Mouse (Mus musculus) left cerebral cortex, adult 18-20 months (tissue): ENCODE results near the gene Bricd5. TPM values are rescaled to one million over a fixed set of nuclear protein-coding genes. Genes with fewer than 3 reads are reported as not detected.
"Not testable (repeated sequence)": the region's sequence is repeated elsewhere in the genome, so short reads cannot be mapped to it uniquely, and the experiment has no call there.

ENCODE experiments used
- DNase-seq, 2 experiments: peaks; one replicate each; pipeline ENCODE4 v3.0.0; 2021 to 2022; ENCODE audit warnings: low spot score in 2 of 2, mixed read lengths in 1 of 2
- long read RNA-seq, 2 experiments: library from polyadenylated mRNA; stranded (forward); transcript quantifications; one replicate each; pipeline ENCODE4 v2.0.0; 2021
- total RNA-seq, 2 experiments: library from RNA; stranded (reverse); gene quantifications; 2 replicates each; pipeline ENCODE4 v1.2.3; 2021

Gene Bricd5
- total RNA-seq = 1 to 10 TPM; 2.0 to 2.1 TPM
- long read RNA-seq, experiment 1 = 0 reads
- long read RNA-seq, experiment 2, partial matches to known transcripts = 0 of 3 reads
- long read RNA-seq, experiment 2, other reads (novel, unspliced or antisense) = 2 of 3 reads

DNA sequence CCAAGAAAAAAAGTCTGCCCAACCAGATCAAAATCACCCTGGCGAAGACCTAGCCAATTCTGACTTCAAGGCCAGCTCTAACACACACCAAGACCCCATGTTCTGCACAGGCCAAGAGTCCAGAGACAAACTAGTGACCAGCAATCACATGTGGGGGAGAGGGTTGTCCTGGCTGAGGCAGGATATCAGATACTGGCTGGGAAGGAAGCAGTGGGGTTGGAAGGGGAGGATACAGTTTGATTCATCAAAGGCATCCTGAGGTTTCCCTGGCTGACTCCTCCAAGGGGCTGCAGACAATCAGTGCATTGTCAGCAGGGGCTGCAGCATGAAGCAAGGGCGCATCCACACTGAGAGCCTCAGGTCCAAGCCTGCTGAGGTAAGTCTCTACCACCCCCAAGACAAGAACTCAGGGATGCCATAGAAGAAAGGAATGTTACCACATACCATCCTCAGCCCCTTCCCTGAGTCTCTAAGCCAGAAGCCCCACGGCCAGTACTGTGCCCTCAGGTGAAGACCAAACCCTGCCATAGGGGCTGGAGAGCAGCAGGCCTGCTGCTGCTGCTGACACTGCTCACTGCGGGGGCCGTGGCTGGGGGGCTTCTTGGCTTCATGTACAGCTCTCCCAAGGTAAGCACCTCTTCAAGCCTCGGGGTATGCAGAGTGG is at the start of gene Bricd5:
Gene Bricd5 (plus strand): TSS at position 273 of the 664 bp plus-strand sequence.
- DNase-seq = no peak

DNA sequence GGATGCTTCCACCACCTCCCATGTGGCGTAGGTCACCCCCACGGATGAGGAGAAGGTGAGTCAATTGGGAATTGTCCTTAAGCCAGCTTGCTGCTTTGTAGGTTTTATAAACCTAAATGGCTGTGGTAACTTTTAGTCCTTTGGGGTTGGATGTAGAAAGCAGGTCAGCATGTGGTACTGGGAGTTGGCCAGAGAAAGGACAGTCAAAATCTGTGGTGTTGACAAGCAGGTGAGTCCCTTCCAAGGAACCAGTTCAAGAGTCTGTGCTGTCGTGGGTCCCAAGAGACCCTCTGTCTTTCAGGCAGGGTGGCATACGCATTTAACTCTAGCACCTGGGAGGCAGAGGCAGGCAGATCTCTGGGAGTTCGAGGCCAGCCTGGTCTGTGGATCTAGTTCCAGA is 49.2 kb upstream of the Bricd5 start:
- DNase-seq = no peak

DNA sequence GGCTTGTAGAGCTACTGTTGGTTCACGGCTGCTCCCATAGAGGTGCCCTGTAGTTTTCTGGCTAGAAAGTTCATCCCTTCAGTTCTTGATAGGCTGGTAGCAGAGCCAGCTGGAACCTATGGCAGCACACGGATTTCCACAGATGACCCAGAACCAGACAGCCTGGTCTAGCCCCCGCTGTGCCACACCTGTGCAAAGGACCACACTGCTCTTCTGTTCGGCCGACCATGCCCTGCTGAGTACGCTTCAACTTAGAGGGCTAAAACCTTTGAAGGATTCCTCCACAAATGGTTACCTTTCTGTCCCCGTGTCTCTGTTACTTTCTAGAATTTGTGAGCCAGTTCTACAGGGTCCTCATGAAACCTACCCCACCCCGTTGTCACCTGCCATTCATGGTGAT is 48.4 kb upstream of the Bricd5 start:
- DNase-seq = not testable (repeated sequence)

DNA sequence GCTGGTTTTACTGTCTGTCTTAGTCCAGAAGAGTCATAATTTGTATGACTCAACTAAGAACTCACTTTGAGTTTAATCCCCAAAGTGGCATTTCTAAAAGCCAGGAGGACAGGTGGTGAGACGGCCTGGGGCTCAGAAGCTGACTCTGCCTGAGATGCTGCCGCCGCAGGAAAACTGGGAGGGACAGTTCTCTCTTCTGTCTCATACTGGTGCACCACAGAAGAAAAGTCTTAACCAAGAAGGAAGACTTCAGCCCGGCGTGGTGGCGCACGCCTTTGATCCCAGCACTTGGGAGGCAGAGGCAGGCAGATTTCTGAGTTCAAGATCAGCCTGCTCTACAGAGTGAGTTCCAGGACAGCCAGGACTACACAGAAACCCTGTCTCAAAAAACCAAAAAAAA is 47.8 kb upstream of the Bricd5 start:
- DNase-seq = no peak

DNA sequence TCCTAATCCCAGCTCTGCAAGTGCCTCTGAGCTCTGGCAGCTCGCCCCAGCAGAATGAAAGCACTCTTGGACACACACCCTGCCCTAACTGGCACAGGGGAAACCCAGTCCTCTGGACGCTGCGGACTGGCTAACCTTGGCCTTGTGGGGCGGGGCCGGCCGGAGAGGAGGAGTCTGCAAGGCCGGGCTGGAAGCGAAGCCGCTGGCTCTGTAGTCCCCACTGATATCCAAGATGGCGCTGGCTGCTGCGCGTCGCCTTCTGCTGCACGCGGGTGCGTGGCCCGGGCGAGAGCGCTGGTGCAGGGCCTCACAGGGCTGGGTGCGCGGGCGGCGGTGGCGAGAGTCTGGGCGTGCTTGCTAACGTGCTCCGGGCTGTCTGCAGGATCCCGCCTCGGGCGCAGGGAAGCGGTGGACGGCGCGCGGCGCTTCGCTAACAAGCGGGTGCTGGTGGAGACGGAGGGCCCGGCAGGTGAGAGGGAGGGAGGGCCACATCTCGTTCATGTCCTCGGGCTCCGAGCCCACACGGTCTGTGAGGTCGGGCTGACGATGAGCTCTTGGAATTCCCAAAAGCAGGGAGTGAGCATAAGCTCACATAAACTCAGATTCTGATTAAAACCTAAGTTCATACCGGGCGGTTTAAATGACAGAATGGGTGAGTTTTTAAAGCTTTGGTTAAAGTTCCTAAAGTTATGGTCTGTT is 47.1 kb upstream of the Bricd5 start, which contains the start of gene Eci1:
Gene Eci1 (plus strand): TSS at position 171 of the 699 bp plus-strand sequence.
- peak; percentile 85 to 88 for DNase-seq

DNA sequence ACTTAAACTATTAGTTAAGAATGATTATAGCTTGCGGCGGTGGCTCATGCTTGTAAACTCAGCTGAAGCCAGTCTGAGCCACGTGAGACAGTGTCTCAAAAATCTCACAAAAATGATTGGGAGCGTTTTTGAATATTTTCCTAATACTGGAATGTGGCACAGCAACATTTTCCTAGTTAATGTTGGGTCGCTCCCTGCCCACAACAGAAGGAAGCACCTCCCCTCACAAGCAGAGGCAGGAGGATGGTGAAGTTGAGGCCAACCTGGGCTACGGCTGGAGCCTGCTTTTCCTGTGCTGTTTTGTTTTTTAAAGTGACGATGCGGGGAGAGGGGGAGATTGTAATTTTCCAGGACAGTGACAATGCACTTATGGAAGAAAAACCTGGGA is 46.5 kb upstream of the Bricd5 start:
- no peak for DNase-seq

DNA sequence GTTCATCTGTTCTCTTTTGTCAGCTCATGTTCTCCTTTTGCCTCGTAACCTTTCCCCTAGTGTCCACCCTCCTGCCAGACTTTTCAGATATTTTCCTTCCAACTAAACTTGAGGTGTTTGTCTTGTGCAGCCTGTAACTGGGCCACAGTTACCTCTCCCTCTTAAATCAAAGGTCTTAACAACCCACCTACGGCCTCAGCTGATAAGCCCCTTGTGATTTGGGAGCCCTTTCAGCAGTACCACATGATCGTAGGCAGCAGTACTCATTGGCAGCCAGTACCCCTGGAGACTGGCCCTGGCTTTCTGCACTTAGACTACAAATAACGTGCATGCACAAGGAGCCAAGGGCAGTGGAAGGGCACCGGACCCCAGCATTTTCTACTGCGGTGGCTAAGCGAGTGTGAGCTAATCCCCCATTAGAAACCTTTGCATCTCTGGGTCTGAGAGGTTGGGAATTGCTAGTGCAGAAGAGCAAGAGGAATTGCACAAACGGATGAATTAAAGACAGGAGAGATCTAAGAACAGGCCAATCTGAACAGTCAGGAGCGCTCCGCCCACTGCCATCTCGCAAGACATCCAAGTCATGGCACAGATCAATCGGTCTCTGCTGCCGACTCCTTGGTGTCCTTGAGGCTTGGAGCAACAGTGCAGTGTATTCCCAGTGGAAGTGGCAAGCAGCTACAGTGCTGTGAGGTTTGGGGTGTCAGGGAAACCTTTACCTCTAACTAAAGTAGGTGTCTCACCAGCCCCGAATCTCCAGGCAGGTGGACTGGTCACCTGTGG is 44.3 kb upstream of the Bricd5 start:
- no peak for DNase-seq

DNA sequence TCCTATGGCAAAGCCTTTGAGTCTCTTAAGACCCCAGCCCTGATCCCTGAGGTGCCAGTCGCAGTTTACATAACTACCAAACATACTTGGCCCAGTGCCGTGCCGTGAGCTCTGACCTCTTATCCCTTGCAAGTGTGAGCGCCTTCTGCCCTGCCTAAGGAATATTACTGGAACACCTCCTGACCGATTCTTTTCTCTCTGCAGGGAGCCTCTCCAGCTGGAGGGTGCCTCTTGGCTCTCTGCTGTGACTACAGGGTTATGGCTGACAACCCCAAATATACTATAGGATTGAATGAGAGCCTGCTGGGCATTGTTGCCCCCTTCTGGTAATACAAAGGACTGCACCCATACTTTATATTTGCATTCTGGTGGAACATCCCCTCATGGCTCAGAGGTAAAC is 36.7 kb upstream of the Bricd5 start:
- peak in 1 of 2 experiments; percentile 29 for DNase-seq

DNA sequence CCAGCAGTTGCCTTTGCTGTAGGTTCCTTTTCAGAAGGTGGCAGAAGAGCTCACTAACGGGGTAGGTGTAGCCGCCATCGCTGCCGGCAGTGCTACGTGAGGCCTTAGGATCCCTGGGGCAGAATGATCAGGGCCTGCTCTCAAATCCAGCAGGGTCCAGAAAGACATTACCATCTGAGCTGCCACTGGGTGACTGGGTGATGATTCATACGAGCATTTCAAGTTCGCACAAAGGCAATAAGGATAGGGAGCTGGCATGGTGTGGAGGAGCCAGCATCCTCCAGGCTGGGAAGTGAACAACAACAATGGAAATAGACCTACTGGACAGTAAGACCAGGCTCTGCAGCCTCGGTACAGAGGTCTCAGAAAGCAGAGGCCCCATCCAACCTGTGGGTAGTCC is 33.3 kb upstream of the Bricd5 start:
- DNase-seq = no peak

DNA sequence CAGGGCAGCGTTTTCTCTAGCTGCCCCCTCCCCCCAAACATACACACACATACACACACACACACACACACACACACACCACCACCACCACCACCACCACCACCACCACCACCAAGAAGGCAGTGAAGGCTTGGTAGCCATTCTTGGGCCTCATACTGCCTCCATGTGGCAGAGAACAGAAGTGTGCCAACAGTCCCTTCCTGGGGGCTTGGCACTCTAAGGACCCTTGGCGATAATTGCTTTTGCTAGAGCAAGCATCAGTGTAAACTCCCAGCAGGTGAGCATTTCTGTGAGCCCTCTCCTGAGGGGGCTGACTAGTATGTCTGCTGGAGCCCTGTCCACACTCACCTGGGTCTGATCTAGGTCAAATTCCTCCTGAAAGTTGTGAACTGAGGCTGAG is 32.5 kb upstream of the Bricd5 start:
- DNase-seq = no peak

DNA sequence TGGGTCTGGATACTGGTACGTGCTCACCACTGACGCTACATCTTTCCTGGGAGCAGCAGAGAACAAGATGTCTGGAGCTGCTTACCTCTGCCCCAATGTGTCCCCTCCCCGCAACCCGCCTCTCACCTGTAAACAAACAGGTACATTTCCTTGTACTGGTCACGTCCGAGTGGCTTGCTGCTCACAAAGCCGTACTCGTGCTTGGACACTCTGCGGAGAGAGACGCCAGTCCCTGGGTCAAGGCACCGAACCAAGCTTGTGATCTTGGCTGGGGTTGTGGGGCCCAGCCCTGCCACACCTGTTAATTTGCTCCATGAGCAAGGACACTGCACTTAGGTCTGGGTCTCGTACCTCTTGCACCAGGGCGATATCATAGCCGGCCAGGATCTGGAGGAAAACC is 31.6 kb upstream of the Bricd5 start:
- DNase-seq = no peak

DNA sequence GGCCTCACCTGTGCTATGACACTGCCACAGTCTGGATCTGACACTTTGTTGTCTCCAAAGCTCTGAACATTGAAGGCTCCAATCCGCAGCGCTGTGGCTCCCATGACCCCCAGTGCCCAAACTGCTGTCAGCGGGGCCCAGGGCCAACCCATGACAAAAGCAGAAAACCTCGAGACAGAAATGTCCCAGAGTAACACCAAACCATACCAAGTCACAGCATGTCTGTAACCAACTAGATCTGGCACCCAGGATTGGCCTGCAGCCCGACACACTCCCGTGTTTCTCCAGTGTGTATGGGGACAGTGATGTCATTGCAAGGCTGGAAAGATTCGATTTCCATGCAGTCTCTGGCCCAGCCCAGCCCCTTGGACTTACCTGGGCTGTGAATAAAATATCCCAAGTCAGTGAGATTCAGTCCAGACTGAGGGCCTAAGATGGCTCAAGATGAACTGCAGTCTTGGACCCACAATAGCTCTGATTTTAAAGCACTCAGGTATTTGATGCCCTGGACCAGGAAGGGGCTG is 31.0 kb upstream of the Bricd5 start, which contains the start of gene Dnase1l2:
Gene Dnase1l2 (minus strand): TSS at position 474 of the 524 bp plus-strand sequence.
- DNase-seq = no peak

DNA sequence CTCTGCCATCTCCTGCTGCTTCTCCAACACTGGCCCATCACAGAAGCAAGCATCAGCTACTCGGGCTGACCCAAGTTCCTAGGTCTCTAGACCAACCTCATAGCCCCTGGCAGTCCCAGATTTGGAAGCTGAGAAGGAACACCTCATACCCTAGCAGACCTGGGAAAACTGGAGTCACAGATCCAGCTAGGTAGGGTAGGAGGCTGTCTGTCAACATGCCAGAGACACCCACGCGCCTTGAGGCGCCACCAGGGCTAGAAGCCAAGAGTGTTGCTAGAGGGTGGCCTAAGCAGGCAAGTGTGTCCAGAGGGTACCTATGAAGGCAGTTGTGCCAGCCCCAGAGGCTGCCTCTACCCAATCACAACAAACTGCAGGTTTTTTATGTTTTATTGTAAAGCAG is 30.3 kb upstream of the Bricd5 start:
- DNase-seq = peak; percentile 59

DNA sequence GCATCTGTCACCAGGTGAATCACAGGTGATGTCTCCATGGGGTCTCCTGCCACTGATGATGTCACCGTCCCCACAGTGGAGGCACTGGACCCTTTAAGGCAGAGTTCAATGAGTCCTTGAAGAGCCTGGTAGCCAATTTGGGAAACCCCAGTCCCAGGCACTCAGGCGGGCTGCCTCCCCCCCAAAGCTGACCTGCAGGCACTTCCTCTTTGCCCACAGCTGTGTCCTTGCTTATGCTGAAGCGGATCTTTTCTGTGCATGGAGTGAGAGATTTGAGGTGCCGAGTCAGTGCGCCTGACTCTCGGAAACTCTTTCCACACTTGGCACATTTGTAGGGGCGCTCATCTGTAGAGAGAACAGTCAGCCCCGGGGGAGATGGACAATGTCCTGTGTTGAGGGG is 27.1 kb upstream of the Bricd5 start:
- no peak for DNase-seq

DNA sequence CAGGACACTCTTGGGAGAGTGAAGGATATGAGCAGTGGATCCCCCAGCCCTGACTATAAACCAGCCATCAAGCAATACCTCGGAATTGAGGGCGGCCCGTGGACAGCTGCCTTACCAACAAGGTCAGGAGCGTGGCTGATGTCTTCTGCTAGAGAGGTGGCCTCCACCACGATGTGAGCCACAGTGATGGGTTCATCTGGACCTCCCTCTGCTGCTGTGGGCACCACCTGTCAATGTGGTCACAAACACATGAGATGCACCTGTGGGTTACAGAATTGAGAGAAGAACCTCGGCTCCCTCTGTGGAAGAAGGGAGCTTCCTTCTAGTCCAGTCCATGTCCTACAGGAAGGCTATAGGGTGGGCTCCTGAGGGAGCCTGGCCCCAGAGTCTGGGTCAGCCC is 24.2 kb upstream of the Bricd5 start:
- no peak for DNase-seq

DNA sequence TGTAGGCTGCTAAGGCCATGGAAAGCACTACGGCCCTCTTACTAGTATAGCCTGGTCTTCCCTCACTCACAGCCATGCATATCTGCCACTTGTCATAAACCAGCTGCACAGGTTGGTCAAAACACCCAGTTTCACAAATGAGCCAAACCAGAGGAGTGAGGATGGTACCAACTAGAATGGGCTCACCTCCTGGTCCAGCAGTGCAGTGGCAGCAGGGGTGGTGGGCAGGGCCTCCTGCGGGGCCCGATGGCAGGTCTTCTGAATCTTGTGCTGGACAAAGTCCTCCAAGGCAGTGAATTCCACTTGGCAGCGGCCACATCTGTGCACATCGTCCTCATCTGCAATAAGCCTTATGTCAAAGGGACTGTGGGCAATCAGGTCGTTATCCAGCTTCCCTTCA is 22.5 kb upstream of the Bricd5 start:
- DNase-seq = no peak

DNA sequence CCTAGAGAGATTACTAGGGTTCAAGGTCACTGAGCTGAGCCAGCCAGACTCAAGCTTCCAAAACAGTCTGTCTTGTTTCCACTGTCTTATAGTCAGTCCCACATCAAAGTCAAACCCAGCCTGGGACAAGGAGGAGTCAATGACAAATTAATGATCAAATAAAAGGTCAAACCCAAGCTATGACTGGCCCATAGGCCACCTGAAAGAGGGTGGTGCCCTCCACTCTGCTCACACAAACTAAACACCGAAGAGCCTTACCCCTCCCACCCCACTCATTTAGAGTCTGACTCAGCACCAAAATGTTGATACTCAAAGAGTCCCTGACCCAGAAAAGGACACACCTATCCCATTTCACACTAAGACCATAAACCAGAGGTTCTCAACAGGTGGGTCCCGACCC is 20.3 kb upstream of the Bricd5 start:
- DNase-seq = no peak

DNA sequence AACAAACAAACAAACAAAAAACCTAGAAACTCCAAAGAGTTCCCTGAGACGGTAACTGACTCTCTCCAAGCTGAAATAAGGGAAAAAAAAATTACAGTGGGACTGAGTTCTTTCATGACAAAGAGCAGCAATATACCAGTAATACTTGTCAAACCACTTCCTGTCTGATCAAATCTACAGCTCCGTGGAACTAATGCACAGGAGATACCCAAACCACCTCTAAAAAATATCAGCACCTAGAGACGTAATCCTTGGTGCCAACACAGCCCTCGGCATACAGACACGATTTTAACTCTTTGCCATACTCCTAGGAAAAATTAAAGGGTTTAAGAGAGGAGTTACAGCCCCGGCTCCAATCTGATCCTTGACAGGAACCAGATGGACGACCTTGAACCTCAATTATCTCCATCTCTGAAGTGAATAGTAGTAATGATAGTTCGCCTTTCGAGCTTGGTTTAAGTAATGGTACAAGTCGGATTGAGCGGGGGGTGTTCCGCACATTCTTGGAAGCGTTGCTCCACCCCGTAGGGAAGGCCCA is 19.4 kb upstream of the Bricd5 start:
- DNase-seq = no peak

DNA sequence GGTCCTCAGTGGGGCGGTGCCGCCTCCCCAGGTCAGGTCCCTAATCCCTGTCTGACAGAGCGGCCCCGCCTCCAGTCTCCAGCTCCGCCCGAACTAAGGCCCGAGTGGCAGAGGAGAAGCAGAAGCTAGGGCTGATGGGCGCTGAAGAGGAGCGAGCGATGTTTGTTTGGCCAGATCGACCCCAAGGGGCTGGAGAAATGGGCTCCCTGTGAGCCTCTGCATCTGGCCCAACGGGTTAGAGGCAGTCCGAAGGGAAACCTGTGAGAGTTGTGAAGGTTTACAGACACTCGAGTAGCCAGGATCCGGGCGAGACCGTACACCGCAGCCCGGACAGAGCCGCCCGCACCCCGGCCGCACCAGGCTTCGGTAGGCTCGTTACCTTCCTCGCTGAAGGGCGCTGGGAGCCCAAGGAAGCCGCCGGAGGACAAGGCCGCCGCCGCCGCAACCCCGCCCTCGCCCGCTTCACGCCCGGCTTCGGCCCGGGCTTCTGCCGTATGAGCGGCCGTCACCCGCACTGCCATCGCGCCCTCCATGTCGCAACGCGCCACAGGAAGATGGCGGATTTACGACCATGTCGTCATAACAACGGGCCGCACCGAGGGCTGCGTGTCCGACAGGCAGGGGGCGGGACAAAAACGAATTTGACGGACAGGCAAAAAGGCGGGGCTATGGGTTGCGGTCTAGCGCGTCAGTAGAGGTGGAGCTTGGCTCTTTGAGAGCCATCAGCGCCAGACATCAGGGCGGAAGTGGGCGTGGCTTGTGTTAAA is 18.7 kb upstream of the Bricd5 start:
- peak; percentile 98 to 99 for DNase-seq

DNA sequence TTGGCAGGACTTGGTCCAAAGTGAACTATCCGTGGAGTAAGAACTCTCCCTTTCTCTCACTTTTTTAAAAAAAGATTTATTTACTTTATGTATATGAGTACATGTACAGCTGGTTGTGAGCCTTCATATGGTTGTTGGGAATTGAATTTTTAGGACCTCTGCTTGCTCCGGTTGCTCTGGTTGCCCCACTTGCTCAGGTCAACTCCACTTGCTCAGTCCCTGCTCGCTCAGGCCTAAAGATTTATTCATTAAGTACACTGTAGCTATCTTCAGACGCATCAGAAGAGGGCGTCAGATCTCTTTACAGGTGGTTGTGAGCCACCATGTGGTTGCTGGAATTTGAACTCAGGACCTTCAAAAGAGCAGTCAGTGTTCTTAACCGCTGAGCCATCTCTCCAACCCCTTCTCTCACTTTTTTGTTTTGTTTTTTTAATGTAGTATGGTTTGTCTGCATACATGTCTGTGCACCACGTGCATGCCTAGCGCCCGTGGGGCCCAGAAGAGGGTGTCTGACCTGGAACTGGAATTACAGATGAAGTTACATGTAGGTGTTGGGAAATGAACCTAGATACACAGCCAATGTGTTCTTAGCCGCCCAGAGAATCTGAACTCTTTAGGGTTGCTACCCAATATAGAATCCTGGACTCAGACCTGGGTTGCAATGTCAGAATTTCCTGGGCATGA is 18.0 kb upstream of the Bricd5 start:
- DNase-seq = not testable (repeated sequence)
